Mouse (Mus musculus): ENCODE data around the gene Nt5c2. TPM values are rescaled to one million over a fixed set of nuclear protein-coding genes. Genes with fewer than 3 reads are reported as not detected.

Nt5c2 gene
- total RNA-seq, 2 experiments from 2014 or later = 52.5 to 80.0 TPM

- ATAC-seq (replicated peaks; ENCODE audit: poor library complexity) = no peak
These were observed 77.8 kb downstream of the Nt5c2 start for GRCm38 (mm10) chr19:46937173-46937572.

GRCm38 (mm10) chr19:46934025-46934424, 80.9 kb downstream of the Nt5c2 start:
- ATAC-seq (replicated peaks; ENCODE audit: poor library complexity) = peak; percentile 66

- peak; percentile 62 for ATAC-seq (replicated peaks; ENCODE audit: poor library complexity)
These were observed 82.3 kb downstream of the Nt5c2 start for GRCm38 (mm10) chr19:46932608-46933007.

- ATAC-seq (replicated peaks; ENCODE audit: poor library complexity) = no peak
These were observed 84.9 kb downstream of the Nt5c2 start for GRCm38 (mm10) chr19:46930026-46930425.

GRCm38 (mm10) chr19:46929044-46929587, 85.8 kb downstream of the Nt5c2 start:
- 0 out of 2 replicates have a peak, but pooled peaks have one; percentile 30 for ATAC-seq (replicated peaks; ENCODE audit: poor library complexity)

- ATAC-seq (replicated peaks; ENCODE audit: poor library complexity) = no peak
These were observed 86.8 kb downstream of the Nt5c2 start for GRCm38 (mm10) chr19:46928136-46928535.

GRCm38 (mm10) chr19:46926951-46927350, 88.0 kb downstream of the Nt5c2 start:
- no peak for ATAC-seq (replicated peaks; ENCODE audit: poor library complexity)

- peak; percentile 70 for ATAC-seq (replicated peaks; ENCODE audit: poor library complexity)
These were observed 88.6 kb downstream of the Nt5c2 start for GRCm38 (mm10) chr19:46926357-46926756.

- no peak for ATAC-seq (replicated peaks; ENCODE audit: poor library complexity)
These were observed 94.4 kb downstream of the Nt5c2 start for GRCm38 (mm10) chr19:46920571-46920970.

- ATAC-seq (replicated peaks; ENCODE audit: poor library complexity) = 0 out of 2 replicates have a peak, but pooled peaks have one; percentile 37
These were observed 99.4 kb downstream of the Nt5c2 start for GRCm38 (mm10) chr19:46915406-46916080.

GRCm38 (mm10) chr19:46913626-46914025, 101.3 kb downstream of the Nt5c2 start:
- no peak for ATAC-seq (replicated peaks; ENCODE audit: poor library complexity)

- ATAC-seq (replicated peaks; ENCODE audit: poor library complexity) = peak; percentile 54; the same call in 1 of the 2 replicates
These were observed 103.5 kb downstream of the Nt5c2 start for GRCm38 (mm10) chr19:46911492-46911891.

- no peak for ATAC-seq (replicated peaks; ENCODE audit: poor library complexity)
These were observed 106.0 kb downstream of the Nt5c2 start for GRCm38 (mm10) chr19:46908977-46909376.

- ATAC-seq (replicated peaks; ENCODE audit: poor library complexity) = no peak
These were observed 106.7 kb downstream of the Nt5c2 start for GRCm38 (mm10) chr19:46908207-46908606.

GRCm38 (mm10) chr19:46905971-46906370, 109.0 kb downstream of the Nt5c2 start:
- ATAC-seq (replicated peaks; ENCODE audit: poor library complexity) = no peak

- ATAC-seq (replicated peaks; ENCODE audit: poor library complexity) = peak; percentile 78
These were observed 109.6 kb downstream of the Nt5c2 start for GRCm38 (mm10) chr19:46905383-46905782.

GRCm38 (mm10) chr19:46904907-46905306, 110.0 kb downstream of the Nt5c2 start:
- ATAC-seq (replicated peaks; ENCODE audit: poor library complexity) = no peak

- no peak for ATAC-seq (replicated peaks; ENCODE audit: poor library complexity)
These were observed 111.6 kb downstream of the Nt5c2 start for GRCm38 (mm10) chr19:46903379-46903778.

GRCm38 (mm10) chr19:46901323-46901722, 113.6 kb downstream of the Nt5c2 start:
- ATAC-seq (replicated peaks; ENCODE audit: poor library complexity) = peak; percentile 65

- peak; percentile 54 for ATAC-seq (replicated peaks; ENCODE audit: poor library complexity)
These were observed 114.2 kb downstream of the Nt5c2 start for GRCm38 (mm10) chr19:46900786-46901185.

GRCm38 (mm10) chr19:46899871-46900270, 115.1 kb downstream of the Nt5c2 start:
- no peak for ATAC-seq (replicated peaks; ENCODE audit: poor library complexity)

GRCm38 (mm10) chr19:46899306-46899705, 115.6 kb downstream of the Nt5c2 start:
- peak; percentile 72 for ATAC-seq (replicated peaks; ENCODE audit: poor library complexity)

- no peak for ATAC-seq (replicated peaks; ENCODE audit: poor library complexity)
These were observed 116.7 kb downstream of the Nt5c2 start for GRCm38 (mm10) chr19:46898222-46898621.

Measured in megakaryocyte progenitor cell, adult 5-6 weeks (primary cell).